Mouse (Mus musculus): ENCODE results near the gene Ino80d. TPM values are rescaled to one million over a fixed set of nuclear protein-coding genes. Genes with fewer than 3 reads are reported as not detected.
"Not testable (repeated sequence)": the region's sequence is repeated elsewhere in the genome, so short reads cannot be mapped to it uniquely, and the experiment has no call there.

Gene Ino80d
- total RNA-seq (2014; rRNA removed), result 9.1 and 11.9 TPM in 2 replicates
- polyA plus RNA-seq (2015; fragmentation: Nextera tagmentation; extraction: Ambion mirVana), result 2.5 and 5.7 TPM in 2 replicates

DNA sequence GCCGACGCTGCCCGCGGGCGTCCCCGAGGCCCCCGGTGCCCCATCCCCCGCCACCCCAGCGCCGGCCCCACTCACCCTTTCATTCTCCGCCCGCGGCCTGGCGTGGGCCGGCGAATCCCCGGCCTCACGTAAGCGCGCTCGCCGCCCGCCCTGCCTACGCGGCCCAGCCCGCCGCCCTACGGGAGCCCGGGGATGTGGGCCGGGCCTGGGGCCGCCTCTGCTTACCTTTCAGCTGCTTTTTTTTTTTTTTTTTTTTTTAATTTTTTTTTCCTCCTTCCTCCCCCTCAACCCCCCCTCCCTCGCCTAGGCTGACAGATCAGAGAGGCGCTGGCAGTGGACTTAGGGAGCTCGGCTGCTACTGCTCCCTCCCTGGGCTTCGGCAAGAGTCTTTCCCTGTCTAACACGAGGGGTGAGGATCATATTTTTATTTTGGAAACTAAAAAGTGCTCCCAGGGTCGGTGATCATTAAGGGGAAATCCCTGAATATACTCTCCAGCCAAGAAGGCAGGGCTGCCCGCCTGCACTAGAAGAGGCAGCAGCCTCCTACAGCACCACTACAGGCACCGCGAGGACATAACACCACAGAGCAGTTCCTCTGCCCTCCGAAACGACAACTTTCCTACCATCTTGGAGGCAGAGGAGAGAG is at the start of gene Ino80d:
TSS of gene Ino80d (minus strand) at position 532 of the 646 bp plus-strand sequence.
- peak; percentile 77 for TF ChIP-seq CTCF (IDR thresholded peaks at IDR 0.05; ENCODE audit: low read depth)
- Histone ChIP-seq H3K36me3 (ENCODE audit: insufficient read depth) (no peaks in the 10 kb centered on the region), H3K4me3 (ENCODE audit: low read depth, low read length) (peak within 1 kb of the TSS; percentile 96), H3K9me3 (ENCODE audit: low read length) (no peaks in the 10 kb centered on the region), H3K27ac (ENCODE audit: low read depth, low read length) (peak within 1 kb of the TSS; percentile 96), H3K27me3 (ENCODE audit: insufficient read depth, low read length) (no peaks in the 10 kb centered on the region), H3K4me1 (ENCODE audit: insufficient read depth) (0 out of 2 replicates have a peak, but pooled peaks cover 5% of the 10 kb centered on the region), H3K9ac (peak within 1 kb of the TSS; percentile 99), H3K4me2 (ENCODE audit: low read depth) (peak within 1 kb of the TSS; percentile 79)
- under 1% methylated on average over 34 of the region's 42 CpGs for WGBS
- DNase-seq (peak; percentile 91), ATAC-seq (peak; percentile 97)

DNA sequence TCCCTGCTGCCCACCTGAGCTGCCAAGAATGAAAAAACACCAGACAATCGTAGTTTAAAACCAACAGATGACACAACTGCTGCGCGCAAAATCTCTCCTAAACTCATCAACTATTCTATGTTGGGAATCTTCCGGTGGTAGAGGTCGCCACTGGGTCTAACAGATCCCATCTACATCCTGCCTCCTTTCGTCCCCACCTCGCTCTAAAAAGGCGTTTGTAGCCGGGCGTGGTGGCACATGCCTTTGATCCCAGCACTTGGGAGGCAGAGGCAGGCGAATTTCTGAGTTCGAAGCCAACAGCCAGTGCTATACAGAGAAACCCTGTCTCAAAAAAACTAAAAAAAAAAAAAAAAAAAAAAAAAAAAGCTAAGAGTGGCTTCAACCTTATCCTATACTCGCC is 25.8 kb upstream of the Ino80d start:
- DNase-seq (no peak), ATAC-seq (no peak)
- Histone ChIP-seq H3K4me1 (ENCODE audit: insufficient read depth) (no peaks in the 10 kb centered on the region), H3K4me3 (ENCODE audit: low read depth, low read length) (no peak overlapping the region), H3K4me2 (ENCODE audit: low read depth) (no peak overlapping the region), H3K9ac (no peak overlapping the region), H3K9me3 (ENCODE audit: low read length) (no peaks in the 10 kb centered on the region), H3K27me3 (ENCODE audit: insufficient read depth, low read length) (no peaks in the 10 kb centered on the region), H3K36me3 (ENCODE audit: insufficient read depth) (peaks cover 36% of the 10 kb centered on the region), H3K27ac (ENCODE audit: low read depth, low read length) (no peak overlapping the region)
- WGBS, result 98% methylated on average over 13 of the region's 13 CpGs
- TF ChIP-seq CTCF (IDR thresholded peaks at IDR 0.05; ENCODE audit: low read depth), result no peak

DNA sequence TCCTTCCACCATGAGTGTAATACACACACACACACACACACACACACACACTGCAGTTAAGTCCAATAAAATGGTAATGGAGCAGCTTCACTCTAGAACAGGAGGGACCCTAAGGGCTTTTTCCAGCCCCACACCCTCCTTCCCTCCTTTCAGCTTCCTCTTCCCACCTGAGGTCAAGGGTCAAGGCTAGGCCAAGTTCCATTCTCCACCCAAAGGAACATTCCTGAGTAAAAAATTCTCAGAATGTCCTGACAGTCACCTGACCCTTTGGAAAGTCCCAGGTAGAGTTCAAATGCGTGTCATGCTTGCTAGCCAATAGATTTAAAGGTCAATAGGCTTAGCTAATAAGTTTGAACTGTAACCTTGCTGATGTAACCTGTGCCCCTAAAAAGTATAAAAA is 24.1 kb upstream of the Ino80d start:
- 100% methylated on average over 1 of the region's 1 CpGs for WGBS
- not testable (repeated sequence) for H3K4me3 ChIP-seq (ENCODE audit: low read depth, low read length); H3K9me3 ChIP-seq (ENCODE audit: low read length); H3K4me1 ChIP-seq (ENCODE audit: insufficient read depth); ATAC-seq; H3K9ac ChIP-seq; DNase-seq; H3K27ac ChIP-seq (ENCODE audit: low read depth, low read length); H3K27me3 ChIP-seq (ENCODE audit: insufficient read depth, low read length); H3K4me2 ChIP-seq (ENCODE audit: low read depth)
- peaks cover 22% of the 10 kb centered on the region for H3K36me3 ChIP-seq (ENCODE audit: insufficient read depth)

DNA sequence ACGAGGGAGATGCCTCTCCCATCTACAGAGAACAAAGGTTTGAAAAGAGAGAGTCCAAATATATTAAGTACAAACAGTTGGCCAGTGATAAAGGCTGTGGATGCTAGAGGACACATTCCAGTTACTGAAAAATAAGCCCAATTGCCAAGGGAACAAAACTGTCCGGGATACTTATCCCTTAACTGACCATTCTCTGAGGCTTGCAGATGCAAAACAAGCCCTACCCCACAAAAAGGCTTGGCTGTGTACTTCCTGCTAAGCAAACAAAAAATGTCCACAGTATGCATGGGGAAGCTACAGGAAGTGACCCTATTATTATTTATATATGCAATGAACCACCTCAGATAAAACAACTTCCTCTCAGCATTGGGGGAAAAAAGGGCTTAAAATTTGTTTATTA is 23.5 kb upstream of the Ino80d start:
- peaks cover 22% of the 10 kb centered on the region; the same call in 1 of the 2 replicates for H3K36me3 ChIP-seq (ENCODE audit: insufficient read depth)
- no peak overlapping the region for H3K27ac ChIP-seq (ENCODE audit: low read depth, low read length)
- H3K4me1 ChIP-seq (ENCODE audit: insufficient read depth), result no peaks in the 10 kb centered on the region
- ATAC-seq, result no peak
- no peaks in the 10 kb centered on the region for H3K9me3 ChIP-seq (ENCODE audit: low read length)
- H3K9ac ChIP-seq, result no peak overlapping the region
- no peaks in the 10 kb centered on the region for H3K27me3 ChIP-seq (ENCODE audit: insufficient read depth, low read length)
- H3K4me3 ChIP-seq (ENCODE audit: low read depth, low read length), result no peak overlapping the region
- H3K4me2 ChIP-seq (ENCODE audit: low read depth), result no peak overlapping the region
- WGBS, result 85% methylated on average over 2 of the region's 2 CpGs
- no peak for DNase-seq
- no peak for TF ChIP-seq CTCF (IDR thresholded peaks at IDR 0.05; ENCODE audit: low read depth)

DNA sequence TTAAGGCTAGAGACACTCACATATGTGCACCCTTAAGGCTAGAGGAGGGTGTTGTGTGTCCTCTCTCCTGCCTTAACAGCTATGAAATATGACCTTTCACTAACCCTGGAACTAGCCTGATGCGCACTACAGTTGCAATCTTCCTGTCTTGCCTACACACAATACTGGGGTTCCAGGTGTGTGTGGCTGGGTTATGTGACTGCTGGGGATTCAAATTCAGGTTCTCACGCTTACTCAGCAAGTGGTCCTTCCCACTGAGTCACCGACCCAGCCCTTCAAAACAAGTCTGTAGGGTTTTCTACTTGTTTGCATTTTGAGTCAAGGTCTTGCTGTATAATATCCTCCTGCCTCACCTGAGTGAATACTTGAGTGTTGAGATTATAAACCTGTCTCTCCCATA is 20.1 kb upstream of the Ino80d start:
- Histone ChIP-seq H3K9me3 (ENCODE audit: low read length) (no peaks in the 10 kb centered on the region), H3K36me3 (ENCODE audit: insufficient read depth) (peaks cover 11% of the 10 kb centered on the region; the same call in 1 of the 2 replicates), H3K27ac (ENCODE audit: low read depth, low read length) (no peak overlapping the region), H3K4me3 (ENCODE audit: low read depth, low read length) (no peak overlapping the region), H3K4me1 (ENCODE audit: insufficient read depth) (no peaks in the 10 kb centered on the region), H3K4me2 (ENCODE audit: low read depth) (no peak overlapping the region), H3K27me3 (ENCODE audit: insufficient read depth, low read length) (no peaks in the 10 kb centered on the region), H3K9ac (no peak overlapping the region)
- WGBS, result 83% methylated on average over 3 of the region's 3 CpGs
- no peak for TF ChIP-seq CTCF (IDR thresholded peaks at IDR 0.05; ENCODE audit: low read depth)
- no peak for DNase-seq
- ATAC-seq, result no peak

DNA sequence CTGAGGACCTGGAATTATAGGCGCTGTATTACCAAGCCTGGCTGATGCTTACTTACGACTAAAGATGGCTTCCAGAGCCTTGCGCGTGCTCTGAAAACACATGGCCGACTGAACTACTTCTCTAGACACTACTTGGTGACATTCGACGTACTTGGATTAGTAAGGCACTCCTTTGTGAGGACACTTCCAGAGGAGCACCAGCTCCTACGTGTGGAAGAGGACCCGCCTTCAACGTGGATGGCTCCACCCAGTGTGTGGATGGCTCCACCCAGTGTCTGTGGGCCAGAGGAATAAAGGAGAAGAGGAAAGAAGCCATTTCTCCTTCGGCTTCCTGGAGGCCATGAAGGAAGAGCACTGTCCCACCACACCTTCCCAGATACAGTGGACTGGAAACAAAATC is 17.3 kb upstream of the Ino80d start:
- no peaks in the 10 kb centered on the region for H3K27me3 ChIP-seq (ENCODE audit: insufficient read depth, low read length)
- H3K4me2 ChIP-seq (ENCODE audit: low read depth), result no peak overlapping the region
- H3K9me3 ChIP-seq (ENCODE audit: low read length), result no peaks in the 10 kb centered on the region
- WGBS, result 94% methylated on average over 11 of the region's 11 CpGs
- no peak overlapping the region for H3K9ac ChIP-seq
- TF ChIP-seq CTCF (IDR thresholded peaks at IDR 0.05; ENCODE audit: low read depth), result no peak
- no peak for ATAC-seq
- DNase-seq, result no peak
- H3K4me3 ChIP-seq (ENCODE audit: low read depth, low read length), result no peak overlapping the region
- no peak overlapping the region for H3K27ac ChIP-seq (ENCODE audit: low read depth, low read length)
- no peaks in the 10 kb centered on the region for H3K36me3 ChIP-seq (ENCODE audit: insufficient read depth)
- no peaks in the 10 kb centered on the region for H3K4me1 ChIP-seq (ENCODE audit: insufficient read depth)

DNA sequence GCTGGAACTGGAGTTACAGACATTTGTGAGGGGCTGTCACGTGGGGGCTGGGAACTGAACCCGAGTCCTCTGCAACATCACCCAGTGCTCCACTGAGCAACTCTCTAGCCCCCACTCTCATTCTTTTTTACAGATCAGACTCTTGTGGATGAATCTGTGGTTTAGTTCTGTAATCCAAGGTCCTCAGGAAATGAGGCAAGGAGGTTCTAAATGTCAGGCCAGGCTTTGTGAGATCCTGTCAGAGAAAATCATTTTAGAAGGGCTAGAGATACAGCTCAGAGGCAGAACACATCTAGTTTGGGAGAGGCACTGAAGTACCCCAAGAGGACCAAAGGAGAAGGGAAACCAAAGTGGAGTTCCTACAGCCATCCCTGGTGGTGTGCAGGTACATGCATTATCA is 16.4 kb upstream of the Ino80d start:
- no peak for DNase-seq
- Histone ChIP-seq H3K36me3 (ENCODE audit: insufficient read depth) (no peaks in the 10 kb centered on the region), H3K27ac (ENCODE audit: low read depth, low read length) (no peak overlapping the region), H3K4me2 (ENCODE audit: low read depth) (no peak overlapping the region), H3K9me3 (ENCODE audit: low read length) (no peaks in the 10 kb centered on the region), H3K4me3 (ENCODE audit: low read depth, low read length) (no peak overlapping the region), H3K9ac (no peak overlapping the region), H3K4me1 (ENCODE audit: insufficient read depth) (no peaks in the 10 kb centered on the region), H3K27me3 (ENCODE audit: insufficient read depth, low read length) (no peaks in the 10 kb centered on the region)
- WGBS, result 94% methylated on average over 2 of the region's 2 CpGs
- TF ChIP-seq CTCF (IDR thresholded peaks at IDR 0.05; ENCODE audit: low read depth), result no peak
- ATAC-seq, result no peak

Data from forebrain, postnatal 0 days (tissue).